Mouse (Mus musculus) liver, adult 2 months (tissue): Measurements from ENCODE around the gene Pdp2. TPM values are rescaled to one million over a fixed set of nuclear protein-coding genes. Genes with fewer than 3 reads are reported as not detected.
A peak's percentile ranks its signal among the peaks of the same experiment; 100 is the strongest.

Source experiments
- DNase-seq: peaks from one replicate; pipeline ENCODE4 v3.0.0-alpha.2; 2011; ENCODE audit warnings: low read depth, low spot score; ENCODE audit errors: extremely low read depth
- H3K27ac ChIP-seq: fragments of 200-500 bp; replicated peaks from 2 replicates; pipeline ENCODE4 v1.5.1; 2012; ENCODE audit warnings: low read depth, mild to moderate bottlenecking, control low read depth, inconsistent platforms, low read length; ENCODE audit not compliant: insufficient read depth
- H3K27me3 ChIP-seq: fragments of 200-500 bp; 2 replicates; pipeline ENCODE4 v1.6.1; 2012; ENCODE audit warnings: mild to moderate bottlenecking, moderate library complexity, low read length, inconsistent platforms; ENCODE audit not compliant: control insufficient read depth, insufficient read depth
- H3K36me3 ChIP-seq: fragments of 200-500 bp; 2 replicates; pipeline ENCODE4 v1.6.1; 2012; ENCODE audit warnings: low read length, inconsistent platforms; ENCODE audit not compliant: control insufficient read depth, insufficient read depth
- H3K4me1 ChIP-seq: fragments of 200-500 bp; 2 replicates; pipeline ENCODE4 v1.6.1; 2011; ENCODE audit warnings: low read length; ENCODE audit not compliant: control insufficient read depth, insufficient read depth
- H3K4me3 ChIP-seq: fragments of 200-500 bp; 2 replicates; pipeline ENCODE4 v1.5.1; 2011; ENCODE audit warnings: low read depth, mild to moderate bottlenecking, control low read depth, low read length, moderate library complexity; ENCODE audit not compliant: insufficient read depth
- H3K79me2 ChIP-seq: fragments of 200-500 bp; 2 replicates; pipeline ENCODE4 v1.6.1; 2012; ENCODE audit warnings: inconsistent platforms, mild to moderate bottlenecking, low read length, moderate library complexity; ENCODE audit not compliant: control insufficient read depth, insufficient read depth
- H3K9ac ChIP-seq: fragments of 200-500 bp; 2 replicates; pipeline ENCODE4 v1.6.1; 2012; ENCODE audit warnings: low read depth, mild to moderate bottlenecking, control low read depth, inconsistent platforms, low read length
- CTCF ChIP-seq: fragments of 200-500 bp; IDR thresholded peaks from 2 replicates; pipeline ENCODE4 v1.5.1; 2011; ENCODE audit warnings: low read depth, low read length, control low read depth
- POLR2A ChIP-seq: fragments of 200-500 bp; IDR thresholded peaks from 2 replicates; pipeline ENCODE4 v1.6.1; 2011; ENCODE audit warnings: low read length, control low read depth; ENCODE audit not compliant: insufficient read depth; ENCODE audit errors: extremely low read depth
- WGBS: fragments of 180-500 bp; shearing (Covaris S2); methylation state at CpG from one replicate; pipeline ENCODE4 v1.1.7; 2018; 5-methylcytosine and 5-hydroxymethylcytosine counted together
- polyA plus RNA-seq: library from polyadenylated mRNA; depleted of rRNA; stranded (reverse); fragments of >200 nt; gene quantifications from 2 replicates; pipeline ENCODE4 v1.2.3, GENCODE M21; 2012
- total RNA-seq: library from RNA; depleted of rRNA; stranded (reverse); fragments of >200 nt; gene quantifications from 2 replicates; pipeline ENCODE4 v1.2.3, GENCODE M21; 2014

Pdp2 gene
- total and polyA plus RNA-seq, 2 experiments: 9.6 to 20.0 TPM

- H3K9ac ChIP-seq: no peak overlapping the region
- no peaks in the 10 kb centered on the region for H3K36me3 ChIP-seq
- DNase-seq: no peak
- no peak overlapping the region for H3K27ac ChIP-seq
- TF ChIP-seq POLR2A: no peak
- TF ChIP-seq CTCF: no peak
- peaks cover 2% of the 10 kb centered on the region; the same call in 1 of the 2 replicates for H3K4me1 ChIP-seq
- no peak overlapping the region for H3K4me3 ChIP-seq
- H3K27me3 ChIP-seq: no peaks in the 10 kb centered on the region
- no peaks in the 10 kb centered on the region for H3K79me2 ChIP-seq
Observed at GRCm38 (mm10) chr8:104560731-104561130, 30.5 kb upstream of the Pdp2 start.

GRCm38 (mm10) chr8:104564633-104565456 lies 26.4 kb upstream of the Pdp2 start:
- Histone ChIP-seq H3K27me3 (no peaks in the 10 kb centered on the region), H3K9ac (no peak overlapping the region), H3K4me1 (peaks cover 2% of the 10 kb centered on the region; the same call in 1 of the 2 replicates), H3K27ac (no peak overlapping the region), H3K36me3 (no peaks in the 10 kb centered on the region), H3K79me2 (no peaks in the 10 kb centered on the region), H3K4me3 (no peak overlapping the region)
- 9% methylated on average over 22 of the region's 22 CpGs for WGBS
- TF ChIP-seq POLR2A: no peak
- peak; percentile 90 for TF ChIP-seq CTCF
- peak; percentile 92 for DNase-seq

- DNase-seq: no peak
- Histone ChIP-seq H3K27ac (no peak overlapping the region), H3K4me1 (peaks cover 2% of the 10 kb centered on the region; the same call in 1 of the 2 replicates), H3K36me3 (no peaks in the 10 kb centered on the region), H3K9ac (no peak overlapping the region), H3K4me3 (no peak overlapping the region), H3K27me3 (no peaks in the 10 kb centered on the region), H3K79me2 (no peaks in the 10 kb centered on the region)
- WGBS: 93% methylated on average over 5 of the region's 5 CpGs
- TF ChIP-seq POLR2A (no peak), CTCF (no peak)
Observed at GRCm38 (mm10) chr8:104565457-104565798, 25.8 kb upstream of the Pdp2 start.

- Histone ChIP-seq H3K4me1 (peaks cover 4% of the 10 kb centered on the region; the same call in 1 of the 2 replicates), H3K27me3 (no peaks in the 10 kb centered on the region), H3K79me2 (no peaks in the 10 kb centered on the region), H3K9ac (no peak overlapping the region), H3K27ac (no peak overlapping the region), H3K4me3 (no peak overlapping the region), H3K36me3 (no peaks in the 10 kb centered on the region)
- peak; percentile 56 for DNase-seq
- WGBS: 45% methylated on average over 1 of the region's 1 CpGs
- TF ChIP-seq CTCF (peak; percentile 24; the same call in 1 of the 2 replicates), POLR2A (no peak)
Observed at GRCm38 (mm10) chr8:104569559-104569958, 21.7 kb upstream of the Pdp2 start.

- Histone ChIP-seq H3K27me3 (no peaks in the 10 kb centered on the region), H3K79me2 (no peaks in the 10 kb centered on the region), H3K4me3 (peak overlapping the region; percentile 50), H3K36me3 (no peaks in the 10 kb centered on the region), H3K27ac (no peak overlapping the region), H3K4me1 (peaks cover 3% of the 10 kb centered on the region; the same call in 1 of the 2 replicates), H3K9ac (peak overlapping the region; percentile 26)
- TF ChIP-seq POLR2A (no peak), CTCF (peak; percentile 76)
- peak; percentile 59 for DNase-seq
- WGBS: 4% methylated on average over 26 of the region's 26 CpGs
Observed at GRCm38 (mm10) chr8:104570436-104571343, 20.6 kb upstream of the Pdp2 start.
